Mouse (Mus musculus): ENCODE data around the gene Me1.

Me1 gene

GRCm38 (mm10) chr9:86660327-86660726 is 35.4 kb downstream of the Me1 start:
- no peak for DNase-seq (ENCODE audit: low read depth, low spot score)

- no peak for DNase-seq (ENCODE audit: low read depth, low spot score)
Observed at GRCm38 (mm10) chr9:86658347-86658746, 37.4 kb downstream of the Me1 start.

DNA sequence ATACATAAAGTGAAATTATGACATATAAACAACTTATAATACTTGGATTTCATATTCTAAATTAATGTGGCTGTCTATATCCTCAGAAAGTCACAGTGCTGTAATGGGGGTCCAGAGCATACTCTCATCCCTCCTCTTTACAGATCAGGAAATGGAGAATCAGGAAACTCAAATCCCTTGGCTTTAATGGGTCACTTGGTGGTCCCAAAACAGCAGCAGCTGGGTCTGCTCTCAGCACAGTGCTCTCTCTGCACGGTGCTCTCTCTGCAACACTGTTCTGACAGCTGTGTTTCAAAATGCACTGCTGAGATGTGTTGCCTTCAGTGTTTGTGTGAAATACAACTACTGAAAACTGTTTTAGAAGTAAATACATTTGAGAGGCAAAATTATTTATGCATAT is 43.6 kb downstream of the Me1 start:
- DNase-seq (ENCODE audit: low read depth, low spot score): no peak

GRCm38 (mm10) chr9:86651254-86651653 is 44.5 kb downstream of the Me1 start:
- no peak for DNase-seq (ENCODE audit: low read depth, low spot score)

DNA sequence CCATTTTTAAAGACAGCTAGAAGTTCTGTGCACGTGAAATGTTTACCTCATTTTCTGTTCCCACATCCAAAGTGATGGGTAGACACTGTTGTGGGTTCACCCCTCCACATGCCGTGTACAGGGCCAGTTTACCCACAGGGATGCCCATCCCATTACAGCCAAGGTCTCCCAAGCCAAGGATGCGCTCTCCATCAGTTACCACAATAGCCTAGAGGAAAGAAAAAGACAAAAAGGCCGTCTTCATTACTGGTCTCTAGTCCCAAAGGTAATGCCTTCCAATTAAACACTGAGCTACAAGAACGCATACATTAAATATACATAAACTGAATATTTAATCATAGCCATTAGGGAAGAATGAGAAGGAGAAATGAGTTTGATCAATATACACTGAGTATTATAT is 44.9 kb downstream of the Me1 start:
- DNase-seq (ENCODE audit: low read depth, low spot score): no peak

DNA sequence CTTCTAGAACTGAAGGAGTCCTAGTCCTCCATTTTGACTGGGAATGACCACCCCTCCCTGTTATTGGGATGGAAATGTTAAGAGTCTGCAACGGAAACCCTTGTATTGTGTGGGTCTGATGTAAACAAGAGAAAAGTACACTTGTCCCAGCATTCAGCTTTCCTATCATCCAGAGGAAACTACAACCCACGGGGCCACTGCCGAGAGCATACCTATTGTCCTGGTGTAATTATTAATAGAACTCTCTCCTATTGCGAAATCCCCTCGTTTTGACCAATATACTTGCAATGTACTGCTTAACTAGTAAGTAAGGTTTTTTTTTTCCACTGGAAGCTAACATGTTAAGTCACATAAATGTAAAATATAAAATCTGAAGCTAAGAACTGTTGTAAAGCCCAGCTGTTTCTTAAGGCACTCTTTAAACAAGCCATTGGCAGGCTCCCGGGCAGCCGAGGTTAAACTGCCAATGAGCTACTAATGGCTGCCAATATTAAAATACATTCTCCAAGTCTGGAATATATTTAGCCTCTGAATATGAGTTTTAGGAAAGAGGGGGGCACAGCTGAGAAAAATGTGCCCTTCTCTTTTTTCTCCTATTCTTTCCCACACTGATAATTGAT is 47.7 kb downstream of the Me1 start:
- DNase-seq (ENCODE audit: low read depth, low spot score): no peak

DNA sequence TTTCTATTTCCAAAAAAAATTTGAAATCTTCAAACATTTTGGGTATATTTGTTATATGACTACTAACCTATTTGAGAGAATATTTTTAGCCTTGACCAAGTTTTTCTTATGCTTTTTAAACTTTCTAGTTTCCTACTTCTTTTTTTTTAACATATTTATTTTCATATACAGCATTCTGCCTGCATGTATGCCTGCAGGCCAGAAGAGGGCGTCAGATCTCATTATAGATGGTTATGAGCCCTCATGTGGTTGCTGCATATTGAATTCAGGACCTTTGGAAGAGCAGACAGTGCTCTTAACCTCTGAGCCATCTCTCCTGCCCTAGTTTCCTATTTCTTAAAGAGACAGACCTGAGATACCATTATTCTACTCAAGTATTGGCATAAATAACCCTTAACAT is 48.9 kb downstream of the Me1 start:
- DNase-seq (ENCODE audit: low read depth, low spot score): no peak

GRCm38 (mm10) chr9:86643497-86643896 is 52.3 kb downstream of the Me1 start:
- no peak for DNase-seq (ENCODE audit: low read depth, low spot score)

- DNase-seq (ENCODE audit: low read depth, low spot score): no peak
Observed at GRCm38 (mm10) chr9:86638771-86639170, 57.0 kb downstream of the Me1 start.

- no peak for DNase-seq (ENCODE audit: low read depth, low spot score)
Observed at GRCm38 (mm10) chr9:86631153-86631552, 64.6 kb downstream of the Me1 start.

DNA sequence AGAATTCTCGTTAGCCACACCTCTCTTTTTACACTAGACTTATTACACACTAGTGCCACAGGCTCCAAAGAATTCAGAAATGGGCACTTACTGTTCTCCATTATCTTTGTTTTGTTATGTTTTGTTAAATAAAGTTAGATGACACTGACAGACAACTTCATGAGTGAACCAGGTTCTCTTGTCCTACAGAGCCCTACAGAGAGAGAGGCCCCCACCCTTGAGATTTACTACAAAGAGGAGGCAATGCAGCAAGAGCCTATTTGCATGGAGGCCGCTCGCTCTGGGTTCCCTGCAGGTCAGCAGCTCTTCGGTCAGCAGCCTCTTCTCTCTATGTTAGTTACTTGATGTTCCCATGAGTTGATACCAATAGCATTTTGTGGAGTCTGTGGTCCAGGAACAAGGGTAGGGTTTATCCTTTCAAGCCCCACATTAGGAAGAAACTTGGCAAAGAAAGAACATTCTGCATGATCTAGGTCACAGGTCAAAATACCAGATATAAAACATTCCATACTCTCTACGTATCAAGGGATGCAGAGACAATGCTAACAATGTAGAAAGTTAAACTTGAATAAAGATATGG is 65.3 kb downstream of the Me1 start:
- DNase-seq (ENCODE audit: low read depth, low spot score): no peak

DNA sequence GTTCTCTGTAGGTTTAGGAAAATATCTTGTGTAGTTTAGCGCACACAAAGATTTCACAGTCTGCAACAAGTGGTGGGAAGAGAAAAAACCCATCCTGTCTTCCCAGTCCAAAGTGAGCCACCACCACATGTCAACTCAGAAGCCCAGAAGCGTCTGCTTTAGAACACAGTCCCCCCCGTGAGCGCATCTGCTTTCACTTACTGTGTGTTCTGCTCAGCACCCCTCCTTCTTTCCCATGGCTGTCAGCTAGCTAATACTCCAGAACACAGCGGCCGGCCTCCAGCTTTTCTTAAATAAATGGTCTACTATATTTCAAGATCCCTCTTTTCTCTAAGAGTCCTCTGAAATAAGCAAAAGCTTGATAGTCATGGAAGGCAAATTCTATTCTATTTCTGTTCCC is 66.4 kb downstream of the Me1 start:
- DNase-seq (ENCODE audit: low read depth, low spot score): no peak

GRCm38 (mm10) chr9:86627745-86628496 is 67.8 kb downstream of the Me1 start:
- peak; percentile 81 for DNase-seq (ENCODE audit: low read depth, low spot score)

GRCm38 (mm10) chr9:86626906-86627305 is 68.8 kb downstream of the Me1 start:
- DNase-seq (ENCODE audit: low read depth, low spot score): peak; percentile 61

GRCm38 (mm10) chr9:86624781-86625180 is 71.0 kb downstream of the Me1 start:
- DNase-seq (ENCODE audit: low read depth, low spot score): peak; percentile 65

DNA sequence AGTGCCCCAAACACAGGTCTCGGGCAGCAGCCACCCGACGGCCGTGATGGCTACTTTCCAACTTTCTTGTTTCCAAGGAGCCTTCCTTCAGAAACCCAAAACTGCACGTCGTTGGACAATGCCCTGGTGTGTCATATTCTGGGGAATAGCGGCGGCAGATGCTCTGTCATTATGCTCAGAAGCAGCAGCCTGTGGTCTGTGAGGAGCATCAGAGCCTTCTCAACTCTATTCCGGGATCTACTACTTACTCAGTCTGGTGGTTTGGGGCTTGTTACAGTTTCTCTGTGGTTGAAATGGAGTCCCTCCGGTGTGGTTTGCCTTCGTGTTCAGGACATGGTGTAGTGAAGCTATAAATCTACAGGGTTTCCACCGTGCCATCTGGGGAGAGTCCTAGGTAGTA is 71.7 kb downstream of the Me1 start:
- DNase-seq (ENCODE audit: low read depth, low spot score): no peak

GRCm38 (mm10) chr9:86622062-86622461 is 73.7 kb downstream of the Me1 start:
- no peak for DNase-seq (ENCODE audit: low read depth, low spot score)

- no peak for DNase-seq (ENCODE audit: low read depth, low spot score)
Observed at GRCm38 (mm10) chr9:86619341-86620139, 76.2 kb downstream of the Me1 start.

GRCm38 (mm10) chr9:86617837-86618492 is 77.8 kb downstream of the Me1 start:
- no peak for DNase-seq (ENCODE audit: low read depth, low spot score)

GRCm38 (mm10) chr9:86615765-86616164 is 80.0 kb downstream of the Me1 start:
- DNase-seq (ENCODE audit: low read depth, low spot score): no peak

DNA sequence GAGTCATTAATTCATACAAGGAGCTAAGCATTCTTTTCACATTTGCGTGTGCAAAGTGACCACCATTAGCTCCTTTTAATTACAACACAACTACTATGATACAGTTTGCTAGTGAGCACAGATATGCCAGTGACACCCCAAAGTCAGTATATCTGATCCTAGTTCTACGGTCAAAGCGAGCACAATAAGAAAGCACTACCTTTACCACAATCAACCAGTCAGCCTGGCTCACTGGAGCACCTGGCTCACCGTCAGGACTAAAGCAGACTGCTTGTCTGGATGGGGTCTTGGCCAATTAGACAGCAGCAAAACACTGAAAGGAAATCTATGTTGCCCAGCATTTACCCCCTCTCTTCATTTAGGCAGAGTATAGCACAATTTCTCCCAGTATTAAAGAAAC is 83.7 kb downstream of the Me1 start:
- no peak for DNase-seq (ENCODE audit: low read depth, low spot score)

DNA sequence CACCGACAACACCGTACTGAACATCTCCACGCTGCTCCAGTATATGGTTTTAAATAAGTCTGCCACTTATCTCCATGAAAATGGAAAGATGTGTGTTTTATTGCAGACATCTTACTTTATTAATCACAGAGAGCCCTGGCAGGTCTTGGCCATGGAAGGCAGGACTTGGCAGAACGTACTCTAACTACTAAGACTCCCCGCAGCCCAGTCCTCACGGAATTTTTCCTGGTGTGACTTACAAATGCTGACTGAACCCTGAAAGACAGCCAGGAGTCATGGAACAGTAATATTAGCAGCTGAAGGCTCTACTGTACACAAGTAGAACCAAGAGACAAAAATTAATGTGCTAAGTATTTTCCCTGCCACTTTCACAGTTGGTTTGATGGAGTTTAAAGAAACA is 90.0 kb downstream of the Me1 start:
- DNase-seq (ENCODE audit: low read depth, low spot score): no peak

Measured in telencephalon, adult 2 months (tissue).